Comparison of ENCODE assay signal across 9 mouse cellular contexts in the genomic region with DNA sequence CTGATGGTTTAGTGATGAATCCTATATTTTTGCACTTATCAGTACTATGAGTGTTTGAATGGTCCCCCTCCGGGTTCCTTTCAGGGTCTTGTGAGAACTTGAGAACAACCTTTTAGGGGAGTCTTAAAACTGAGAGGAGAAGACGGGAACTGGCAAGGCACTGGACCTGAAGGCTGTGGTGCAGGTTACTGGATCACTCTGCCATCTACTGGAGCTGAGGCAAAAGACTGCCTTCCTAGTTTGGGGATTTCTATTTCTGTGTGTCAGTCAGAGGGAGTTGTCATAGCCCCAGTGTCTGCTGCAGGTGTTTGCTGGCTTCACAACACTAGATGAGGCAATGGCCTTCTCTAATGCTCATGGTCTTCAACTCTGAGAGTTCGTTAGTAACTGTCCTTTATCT.
DNase-seq lines count a peak whose midpoint lies in the region; ATAC-seq and TF ChIP-seq lines count a peak whose summit lies in the region.
"Had no signal": no experiment of that assay in that cellular context is flagged by ENCODE, and none has a peak within 500 bp of the region (broad histone marks: within the 10 kb centered on the region; RNA-seq: fewer than 3 reads in every experiment).

No protein-coding gene starts in this region.

- H3K36me3 ChIP-seq in heart, postnatal 0 days (replicated peaks; ENCODE audit: control insufficient read depth, insufficient read depth, low read length): no peaks in the 10 kb centered on the region
- H3K36me3 ChIP-seq in heart, embryonic 10.5 days: no peaks in the 10 kb centered on the region
- H3K36me3 ChIP-seq: stomach, embryonic 15.5 days had no signal

- no peaks in the 10 kb centered on the region for H3K27me3 ChIP-seq in heart, postnatal 0 days (ENCODE audit: control insufficient read depth, insufficient read depth, low read length)
- H3K27me3 ChIP-seq in heart, embryonic 10.5 days (ENCODE audit: insufficient read depth, poor library complexity, severe bottlenecking): no peaks in the 10 kb centered on the region
- no peaks in the 10 kb centered on the region for H3K27me3 ChIP-seq in Patski
- H3K27me3 ChIP-seq: stomach, embryonic 15.5 days had no signal

- TF ChIP-seq EP300 in heart, postnatal 0 days (IDR thresholded peaks at IDR 0.05; ENCODE audit: low read depth): no peak

- no peak overlapping the region for H3K4me2 ChIP-seq in heart, postnatal 0 days (ENCODE audit: low read depth, low read length)
- H3K4me2 ChIP-seq: stomach, embryonic 15.5 days had no signal

- no peaks in the 10 kb centered on the region for H3K4me1 ChIP-seq in heart, postnatal 0 days (ENCODE audit: control insufficient read depth, insufficient read depth)
- no peaks in the 10 kb centered on the region for H3K4me1 ChIP-seq in heart, embryonic 10.5 days
- H3K4me1 ChIP-seq: stomach, embryonic 15.5 days had no signal

- 36% methylated on average over 3 of the region's 3 CpGs for WGBS in heart, postnatal 0 days
- 44% methylated on average over 3 of the region's 3 CpGs for WGBS in heart, embryonic 10.5 days

- no peak overlapping the region for H3K9ac ChIP-seq in heart, postnatal 0 days (replicated peaks; ENCODE audit: low read depth, low read length)
- H3K9ac ChIP-seq: stomach, embryonic 15.5 days had no signal

- H3K9me3 ChIP-seq in heart, postnatal 0 days (replicated peaks; ENCODE audit: control insufficient read depth, low read length): no peaks in the 10 kb centered on the region
- no peaks in the 10 kb centered on the region for H3K9me3 ChIP-seq in heart, embryonic 10.5 days
- H3K9me3 ChIP-seq: stomach, embryonic 15.5 days had no signal

- POLR2A ChIA-PET in Patski (lab: Charles Lee): no interaction called here

- ATAC-seq in heart, postnatal 0 days (ENCODE audit: insufficient read depth, low read depth): no peak
- no peak for ATAC-seq in Patski

- peak; percentile 33 for TF ChIP-seq CTCF in heart, postnatal 0 days (IDR thresholded peaks at IDR 0.05; ENCODE audit: low read depth)
- peak; percentile 30 for TF ChIP-seq CTCF in Patski (IDR thresholded peaks at IDR 0.05)
- TF ChIP-seq CTCF in layer of hippocampus, adult 2 months (conservative IDR thresholded peaks at IDR 0.05): peak; percentile 84

- in situ Hi-C loops in Patski (cut with MboI; ENCODE audit: low pct_unique_long_range_greater_than_20kb): no loop called here

- H3K27ac ChIP-seq in heart, postnatal 0 days (ENCODE audit: low read depth): no peak overlapping the region
- no peak overlapping the region for H3K27ac ChIP-seq in heart, embryonic 10.5 days
- peak overlapping the region; percentile 34; the same call in 1 of the 2 replicates for H3K27ac ChIP-seq in layer of hippocampus, adult 2 months
- H3K27ac ChIP-seq: stomach, embryonic 15.5 days had no signal

- no peak overlapping the region for H3K4me3 ChIP-seq in heart, postnatal 0 days (ENCODE audit: low read depth, low read length)
- H3K4me3 ChIP-seq in heart, embryonic 10.5 days: no peak overlapping the region
- no peak overlapping the region for H3K4me3 ChIP-seq in layer of hippocampus, adult 2 months
- H3K4me3 ChIP-seq: stomach, embryonic 15.5 days had no signal

- no peak for DNase-seq in heart, postnatal 0 days (ENCODE audit: low spot score)
- no peak for DNase-seq in heart, embryonic 10.5 days (ENCODE audit: low spot score)
- no peak for DNase-seq in Patski (ENCODE audit: low read depth, low spot score)
- DNase-seq in embryo, embryonic 10.5 days (ENCODE audit: low spot score): peak; percentile 16
- peak; percentile 59 to 62 for DNase-seq in layer of hippocampus, adult 2 months (ENCODE audit: low spot score in 2 of 2)
- DNase-seq in retina, postnatal 1 day: peak; percentile 67
- DNase-seq in adrenal gland, adult 8-10 months: no peak
- no peak for DNase-seq in T-cell, adult 2 months (ENCODE audit: low spot score)

- CTCF ChIA-PET in Patski (lab: Charles Lee): no interaction called here

Comparison
In these comparisons a context has a peak if more than half of its experiments do, and no peak if none do; other contexts are left out.
1. DNase-seq: peak in embryo, embryonic 10.5 days (single experiment), layer of hippocampus, adult 2 months (2 of 2) and retina, postnatal 1 day (single experiment); none in heart, postnatal 0 days (single experiment), heart, embryonic 10.5 days (single experiment), Patski (single experiment), adrenal gland, adult 8-10 months (single experiment) and T-cell, adult 2 months (single experiment).
2. CTCF ChIP-seq: peak in every context shown above with its lines; median percentile 84 in layer of hippocampus, adult 2 months; 33 in heart, postnatal 0 days; 30 in Patski.